Mouse (Mus musculus): ENCODE results near the gene Hist3h2a.

Gene Hist3h2a

DNA sequence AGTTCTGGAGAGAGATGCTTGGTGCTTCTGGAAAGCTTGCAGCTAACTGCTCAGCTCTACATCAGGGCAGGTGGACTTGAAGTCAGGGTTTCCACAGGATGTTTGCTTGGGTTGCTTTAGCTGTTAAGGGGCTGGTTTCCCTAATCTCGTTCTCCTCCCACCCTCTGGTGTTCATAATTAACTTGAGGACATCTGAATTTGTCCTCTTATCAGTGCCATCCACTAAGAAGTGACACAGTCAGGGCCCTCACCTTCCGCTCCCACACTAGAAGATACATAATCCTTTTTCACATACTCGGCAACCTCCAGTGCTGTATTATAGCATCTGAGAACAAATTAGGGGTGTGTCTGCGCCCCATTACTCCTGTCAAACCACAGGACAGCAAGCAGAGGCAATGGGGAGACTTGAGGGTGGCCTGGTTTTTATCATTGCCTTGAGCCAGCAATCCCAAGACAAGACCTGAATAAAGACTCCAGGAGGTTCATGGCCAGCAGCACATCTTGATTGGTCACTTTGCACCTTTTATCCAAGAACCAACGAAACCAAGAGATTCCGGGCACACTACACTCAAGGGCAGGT, 38.7 kb downstream of the Hist3h2a start:
- no peak for DNase-seq (ENCODE audit: low spot score)

DNA sequence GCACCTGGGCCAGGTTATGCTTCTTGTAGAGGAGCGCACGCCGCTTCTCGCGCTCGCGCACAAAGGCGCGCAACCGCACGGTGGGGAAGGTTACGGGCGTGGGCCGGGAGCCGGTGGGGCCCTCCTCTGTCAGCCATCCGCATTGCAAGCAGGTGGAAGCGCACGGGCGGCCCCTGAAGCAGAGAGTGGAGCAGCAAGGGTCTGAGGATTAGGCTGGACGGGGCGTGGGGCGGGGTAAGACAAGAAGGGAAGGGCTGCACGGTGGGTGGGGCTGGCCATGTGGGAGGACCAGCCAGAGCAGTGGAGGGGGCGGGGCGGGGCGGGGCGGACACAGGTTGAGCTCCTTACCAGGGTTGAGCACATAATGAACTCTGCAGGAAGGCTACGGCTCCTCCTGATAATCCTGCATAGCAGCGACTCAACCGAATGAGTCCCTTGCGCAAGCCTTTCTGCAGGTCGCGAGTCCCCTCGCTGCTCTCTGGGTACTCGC, 39.9 kb downstream of the Hist3h2a start:
- DNase-seq (ENCODE audit: low spot score): peak; percentile 64

DNA sequence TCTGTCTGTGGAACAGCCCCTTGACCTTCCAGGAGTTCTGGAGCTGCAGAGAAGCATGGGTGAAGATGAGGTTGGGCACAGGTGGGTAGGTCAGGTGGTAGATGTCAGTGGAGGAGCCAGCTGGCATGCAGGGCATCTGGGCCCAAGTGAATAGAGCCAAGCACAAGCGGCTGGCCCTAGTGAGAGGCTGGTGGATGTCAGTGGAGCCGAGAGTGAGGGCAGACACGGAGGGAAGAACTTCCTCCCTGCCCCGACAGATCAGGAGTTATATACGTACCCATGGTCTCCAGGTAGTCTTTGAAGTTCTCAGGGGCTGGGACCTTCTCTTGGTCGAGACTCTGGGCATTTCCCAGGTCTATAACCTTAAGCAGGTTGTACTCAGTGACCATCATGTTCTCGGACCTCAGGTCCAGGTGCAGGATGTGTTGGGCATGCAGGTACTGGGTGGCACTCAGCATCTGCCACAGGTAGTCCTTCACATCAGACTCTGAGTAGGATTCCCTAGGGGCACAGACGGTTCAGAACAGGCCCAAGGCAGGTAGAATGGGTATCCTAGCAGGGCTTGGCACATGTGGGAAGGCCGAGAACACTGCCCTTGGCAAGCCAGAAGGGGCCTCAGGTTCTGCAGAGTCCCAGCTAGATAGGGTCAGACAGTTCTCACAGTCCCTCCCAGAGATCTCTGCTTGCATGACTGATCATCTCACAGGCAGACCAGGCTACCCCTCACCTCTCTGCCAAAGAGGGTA, 40.7 kb downstream of the Hist3h2a start:
- no peak for DNase-seq (ENCODE audit: low spot score)

DNA sequence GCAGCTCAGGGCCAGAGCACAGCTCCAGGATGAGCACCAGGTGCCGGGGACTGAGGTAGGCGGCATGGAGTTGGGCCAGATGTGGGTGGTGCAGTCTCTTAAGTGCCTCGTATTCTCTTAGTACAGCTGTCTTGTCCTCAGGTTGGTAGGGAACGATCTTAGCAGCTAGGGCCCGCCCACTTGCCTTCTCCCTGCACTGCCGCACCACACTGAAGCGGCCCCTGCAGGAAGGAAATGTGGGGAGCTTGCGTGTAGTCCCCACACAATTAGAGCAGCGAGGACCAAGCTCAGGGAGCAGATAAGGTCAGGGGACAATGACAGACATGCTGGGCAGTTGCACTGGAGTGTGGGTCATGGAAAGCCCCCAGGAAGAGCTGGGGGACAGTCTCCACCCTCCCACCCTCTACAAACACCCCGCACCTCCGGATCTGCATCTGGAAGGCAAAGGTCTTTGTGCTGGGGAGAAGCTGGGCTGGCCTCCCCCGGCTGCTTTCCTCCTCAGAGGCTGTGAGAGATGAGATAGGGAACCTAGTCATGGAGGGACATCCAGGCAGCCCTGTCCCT, 41.4 kb downstream of the Hist3h2a start:
- DNase-seq (ENCODE audit: low spot score): no peak

DNA sequence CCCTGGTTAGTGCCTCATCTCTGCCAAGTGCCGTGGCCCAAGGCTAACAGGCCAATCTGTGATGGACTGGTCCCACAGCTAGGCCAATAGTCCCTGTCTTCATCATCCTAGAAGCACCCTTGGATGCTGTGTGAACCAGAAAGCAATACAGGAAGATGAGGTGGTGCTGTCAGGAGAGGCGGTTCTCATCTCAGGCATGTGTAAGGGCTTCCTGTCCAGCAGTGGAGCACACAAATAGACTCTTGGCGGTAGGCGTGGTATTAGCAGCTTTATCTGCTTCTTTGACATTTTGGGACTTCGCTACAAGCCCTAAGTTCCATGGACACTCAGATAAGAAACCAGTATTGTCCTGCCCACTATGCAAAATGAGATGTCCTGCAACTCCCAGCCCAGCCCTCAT, 43.1 kb downstream of the Hist3h2a start:
- DNase-seq (ENCODE audit: low spot score): no peak

DNA sequence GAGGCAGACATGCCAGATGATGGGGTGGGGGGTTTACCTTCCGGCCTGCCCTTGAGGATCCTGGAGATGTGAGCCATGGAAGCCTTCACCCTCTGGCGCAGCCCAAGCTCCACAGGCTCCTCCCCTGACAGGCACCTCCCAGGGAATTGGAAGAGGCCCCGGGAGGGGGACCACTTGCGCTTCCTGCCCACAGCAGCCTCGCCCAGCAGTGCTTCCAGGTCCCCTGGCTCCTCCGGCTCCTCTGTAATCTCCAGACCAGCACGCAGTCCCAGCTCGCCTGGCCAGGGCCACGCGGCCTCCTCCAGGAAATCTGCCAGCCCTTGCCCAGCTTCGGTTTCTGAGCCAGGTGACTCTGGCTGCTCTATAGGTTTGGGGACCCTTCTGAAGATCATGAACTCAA, 44.7 kb downstream of the Hist3h2a start:
- DNase-seq (ENCODE audit: low spot score): peak; percentile 12

DNA sequence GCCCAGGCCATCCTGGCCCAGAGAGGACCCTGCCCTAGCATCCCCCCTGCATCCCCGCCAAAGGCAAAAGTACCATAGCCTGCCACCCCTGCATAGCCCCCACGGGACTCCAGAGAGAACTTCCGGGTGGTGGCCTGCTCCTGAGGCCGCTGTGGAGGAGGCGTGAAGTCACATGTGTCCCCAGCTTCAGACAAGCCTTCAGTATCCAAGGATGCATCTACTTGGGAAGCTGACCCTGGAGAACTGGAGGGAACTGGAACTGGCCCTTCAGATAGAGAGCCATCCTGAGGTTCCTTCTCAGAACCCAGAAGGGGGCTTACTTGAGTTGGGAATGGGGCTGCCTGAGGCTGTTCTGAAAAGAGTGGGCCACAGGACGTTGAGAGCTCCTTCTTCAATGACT, 45.3 kb downstream of the Hist3h2a start:
- no peak for DNase-seq (ENCODE audit: low spot score)

DNA sequence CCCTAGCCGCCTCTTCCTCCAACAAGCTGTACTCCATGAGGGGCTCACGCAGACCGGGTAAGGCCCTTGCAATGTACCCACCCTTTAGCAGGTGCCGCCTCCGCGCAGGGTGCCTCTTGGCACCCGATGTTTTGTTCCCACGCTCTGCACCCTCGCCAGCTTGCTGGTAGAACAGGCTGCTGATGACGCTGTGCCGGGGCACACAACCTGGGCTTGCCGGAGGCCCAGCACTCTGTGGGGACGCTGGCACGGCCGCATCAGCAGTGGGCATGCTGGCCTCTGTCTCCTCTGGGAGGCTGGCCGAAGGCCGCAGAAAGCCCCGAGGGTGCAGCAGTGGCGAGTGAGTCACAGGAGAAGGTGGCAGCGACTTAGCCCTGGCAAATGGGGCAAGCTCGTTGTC, 46.1 kb downstream of the Hist3h2a start:
- DNase-seq (ENCODE audit: low spot score): no peak

DNA sequence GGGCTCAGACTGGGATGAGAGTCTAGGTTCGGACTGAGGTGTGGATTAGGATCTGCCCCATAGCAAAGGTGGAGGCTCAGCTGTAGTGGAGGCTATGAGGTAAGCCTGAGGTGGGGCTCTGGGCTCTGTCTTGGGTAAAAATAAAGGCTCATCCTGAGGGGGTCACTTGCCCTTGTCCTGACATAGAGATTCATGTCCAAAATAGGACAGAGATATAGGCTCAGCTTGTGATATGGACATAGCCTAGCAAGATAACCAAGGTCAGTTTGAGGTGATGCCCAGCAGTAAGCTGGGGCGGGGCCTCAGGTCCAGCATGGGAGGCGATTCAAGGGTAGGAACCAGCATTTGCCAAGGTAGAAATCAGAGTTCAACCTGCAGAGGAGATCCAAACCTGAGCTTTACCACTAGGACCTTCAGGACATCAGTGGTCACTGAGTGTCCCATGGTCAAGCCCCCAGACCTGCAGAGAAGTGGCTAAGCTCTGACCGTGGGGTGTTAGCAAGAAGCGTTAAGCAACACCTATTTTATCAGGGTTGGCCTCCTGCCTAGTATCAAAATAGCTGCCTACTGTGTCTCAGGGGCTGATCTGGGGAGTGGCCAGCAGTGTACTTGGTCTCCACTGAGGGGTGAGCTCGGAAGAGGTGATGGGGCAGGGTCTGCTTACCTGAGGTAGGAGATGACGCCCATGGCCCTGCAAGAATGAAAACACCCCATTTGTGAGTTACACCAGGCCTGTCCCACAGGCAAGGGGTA, 48.0 kb downstream of the Hist3h2a start:
- DNase-seq (ENCODE audit: low spot score): no peak

Data from urinary bladder, postnatal 14 days (tissue).